Mouse (Mus musculus): ENCODE results near the gene Ppm1a.
"Not testable (repeated sequence)": the region's sequence is repeated elsewhere in the genome, so short reads cannot be mapped to it uniquely, and the experiment has no call there.

The Ppm1a gene

DNA sequence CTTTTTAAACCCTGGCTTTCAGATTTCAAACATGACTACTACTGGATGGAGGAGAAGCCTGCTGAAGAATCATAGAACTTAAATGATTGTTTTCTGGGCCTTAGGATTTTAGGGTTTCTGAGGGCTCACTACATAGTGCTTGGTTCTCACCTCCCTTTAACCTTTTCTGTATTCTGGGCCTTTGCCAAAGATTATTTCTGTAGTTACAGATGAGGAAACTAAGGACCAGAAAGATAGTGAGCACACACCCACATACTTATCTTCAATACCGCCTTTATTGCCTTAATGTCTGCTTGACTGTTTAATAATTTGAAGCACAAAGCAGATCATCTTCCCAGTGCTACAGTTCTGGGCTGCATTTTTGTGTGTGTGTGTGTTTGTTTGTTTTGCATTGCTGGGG lies 5.2 kb downstream of the Ppm1a start:
- no peak for DNase-seq

DNA sequence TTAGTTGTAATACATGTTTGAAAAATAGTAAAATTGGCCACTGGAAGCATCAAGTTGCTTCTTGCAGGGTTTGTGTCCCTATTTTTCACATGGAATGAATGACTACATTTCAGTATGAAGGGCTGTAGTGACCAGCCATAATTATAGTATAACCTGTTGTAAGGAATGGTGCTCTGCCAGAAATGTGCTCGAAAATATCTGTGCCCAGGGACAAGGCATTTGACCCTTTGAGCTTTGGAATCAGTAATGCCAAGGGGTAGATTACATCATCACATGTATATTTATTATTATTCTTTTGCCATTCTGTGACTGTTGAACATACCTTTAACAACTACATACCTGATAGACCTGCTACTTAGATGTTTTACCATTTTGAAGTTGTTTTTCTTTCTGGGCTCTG lies 5.9 kb downstream of the Ppm1a start:
- no peak for DNase-seq

DNA sequence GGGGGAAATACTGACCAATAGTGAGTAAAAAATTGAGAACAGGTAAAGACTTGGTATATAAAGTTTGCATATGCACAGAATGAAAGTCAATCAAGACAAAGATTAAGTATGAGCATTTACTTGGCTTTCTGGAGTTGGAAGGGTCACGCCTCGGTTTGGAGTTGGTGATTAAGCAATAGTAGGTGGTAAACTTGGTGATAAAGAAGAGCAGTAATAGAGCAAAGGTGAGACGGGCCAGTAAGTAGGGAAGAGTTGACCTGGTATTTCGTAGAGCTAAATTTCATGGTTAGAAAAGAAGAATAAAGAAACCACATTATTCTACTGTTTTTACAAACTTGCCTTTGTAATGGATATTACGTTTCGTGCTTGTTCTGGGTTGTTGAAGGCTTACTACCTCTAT lies 10.6 kb downstream of the Ppm1a start:
- no peak for DNase-seq

DNA sequence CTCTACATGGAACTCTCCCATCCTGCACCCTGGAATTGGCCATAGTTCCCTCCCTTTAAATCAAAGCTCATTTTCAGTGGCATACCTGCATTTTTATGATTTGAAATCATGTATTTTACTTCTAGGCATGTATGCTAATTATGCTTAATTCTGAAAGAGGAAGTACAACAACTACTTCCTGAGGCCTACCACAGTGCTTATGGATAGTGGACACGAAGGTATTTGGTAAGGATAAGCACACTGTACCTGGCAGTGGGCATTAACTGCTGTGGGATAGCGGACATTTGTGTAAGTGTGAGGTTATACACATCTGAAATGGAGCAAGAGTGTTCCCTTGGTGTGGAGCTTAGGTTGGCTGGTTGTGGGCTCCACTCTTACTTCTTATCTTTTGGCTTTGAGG lies 11.0 kb downstream of the Ppm1a start:
- DNase-seq, result peak; percentile 28

DNA sequence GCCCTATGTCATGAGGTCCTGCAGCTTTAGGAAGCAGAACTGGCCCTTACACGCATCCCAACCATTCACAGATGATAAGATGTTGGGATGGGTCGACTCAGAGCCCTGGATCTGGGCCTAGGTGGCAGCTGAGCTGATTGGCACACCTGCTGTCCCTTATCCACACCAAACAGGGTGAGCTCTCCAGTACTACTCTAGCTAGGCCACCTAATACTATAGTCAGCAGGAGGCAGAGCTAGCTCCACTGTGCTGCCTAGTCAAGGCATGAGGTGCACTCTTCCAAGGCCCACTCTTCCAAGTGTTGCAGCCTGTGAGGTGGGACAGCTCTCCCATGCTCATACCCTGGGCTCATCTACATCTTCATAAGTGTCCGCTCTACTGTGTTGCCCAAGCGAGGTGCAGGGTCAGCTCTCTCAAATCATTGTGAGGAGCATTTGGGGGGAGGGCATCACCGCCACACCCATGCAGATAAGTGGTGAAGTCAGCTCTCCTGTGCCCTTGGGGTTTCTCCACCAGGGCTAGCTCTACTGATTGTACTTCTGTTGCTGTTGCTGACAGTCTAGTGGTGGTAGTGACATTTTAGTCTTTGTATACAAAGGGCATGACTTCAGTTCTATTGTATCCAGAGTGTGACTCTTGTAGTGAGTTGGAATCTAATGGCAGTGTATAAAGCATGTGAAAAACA lies 12.4 kb downstream of the Ppm1a start:
- DNase-seq, result peak; percentile 86

DNA sequence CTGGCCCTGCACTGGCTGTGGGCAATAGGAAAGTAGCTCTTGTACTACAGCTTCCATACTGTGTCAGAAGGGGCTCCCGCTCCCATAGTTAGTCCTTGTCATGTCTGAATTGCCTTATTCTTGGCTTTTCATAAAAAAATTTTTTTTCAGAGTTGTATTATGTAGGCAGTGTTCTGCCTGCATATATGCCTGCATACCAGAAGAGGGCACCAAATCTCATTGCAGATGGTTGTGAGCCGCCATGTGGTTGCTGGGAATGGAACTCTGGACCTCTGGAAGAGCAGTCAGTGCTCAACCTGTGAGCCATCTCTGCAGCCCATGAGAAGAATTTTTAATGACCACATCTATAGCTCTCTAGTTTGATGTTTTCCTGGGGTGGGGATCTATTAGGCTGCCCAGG lies 13.9 kb downstream of the Ppm1a start:
- DNase-seq, result peak; percentile 45

DNA sequence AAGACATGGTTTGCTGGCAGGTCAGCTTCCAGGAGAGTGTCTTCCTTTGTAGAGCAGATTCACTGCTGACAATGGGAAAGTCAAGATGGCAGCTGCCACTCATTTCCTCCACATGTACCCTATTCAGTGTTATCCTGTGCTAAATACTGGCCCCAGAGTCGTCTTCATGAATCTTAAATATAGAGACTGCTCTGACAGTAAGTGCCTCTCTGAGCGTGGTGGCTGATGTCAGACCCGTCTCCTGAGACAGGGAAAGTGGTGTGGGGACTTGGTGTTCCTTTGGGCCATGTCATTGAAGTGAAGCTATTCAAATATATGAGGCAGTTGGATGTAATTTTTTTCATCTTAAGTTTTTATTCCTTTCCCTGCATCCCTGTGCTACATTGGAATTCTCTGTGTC lies 14.5 kb downstream of the Ppm1a start:
- DNase-seq, result peak; percentile 53

DNA sequence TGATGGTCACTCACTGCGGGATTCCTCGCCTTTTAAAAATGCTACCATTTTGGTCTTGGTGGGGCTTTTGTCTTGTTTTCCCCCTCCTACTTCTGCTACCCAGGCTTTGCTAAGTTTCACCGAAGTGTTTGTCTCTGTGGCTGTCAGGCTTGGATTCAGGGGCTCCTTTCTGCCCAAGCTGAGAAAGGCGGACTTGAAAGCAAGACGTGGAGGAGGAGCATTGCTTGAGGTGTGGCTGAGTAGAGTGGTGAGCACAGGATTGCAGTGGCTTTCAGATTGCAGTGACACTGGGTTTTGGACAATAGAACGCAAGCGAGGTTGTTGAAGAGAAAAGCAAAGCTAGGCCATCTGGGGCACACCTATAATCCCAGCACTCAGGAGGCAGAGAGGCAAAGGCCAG lies 16.7 kb downstream of the Ppm1a start:
- DNase-seq, result peak; percentile 45

DNA sequence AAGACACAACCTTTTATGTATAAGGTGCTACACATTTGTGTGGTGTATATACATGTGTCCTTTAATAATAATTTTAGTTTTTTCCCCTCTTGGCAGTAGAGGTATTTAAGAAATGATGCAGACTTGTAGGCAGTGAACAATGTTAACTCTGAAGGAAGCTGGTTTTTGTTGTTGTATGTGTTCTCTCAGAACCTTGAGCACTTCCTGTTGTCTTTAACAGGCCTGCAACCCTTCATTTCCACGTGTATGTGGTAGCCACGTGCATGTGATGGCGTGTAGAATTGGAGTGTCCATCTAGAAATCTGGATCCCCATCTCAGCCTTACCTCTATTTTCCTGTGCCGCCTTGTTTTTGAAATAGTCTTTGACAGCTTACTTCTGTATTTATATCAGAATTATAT lies 20.0 kb downstream of the Ppm1a start:
- DNase-seq, result no peak

DNA sequence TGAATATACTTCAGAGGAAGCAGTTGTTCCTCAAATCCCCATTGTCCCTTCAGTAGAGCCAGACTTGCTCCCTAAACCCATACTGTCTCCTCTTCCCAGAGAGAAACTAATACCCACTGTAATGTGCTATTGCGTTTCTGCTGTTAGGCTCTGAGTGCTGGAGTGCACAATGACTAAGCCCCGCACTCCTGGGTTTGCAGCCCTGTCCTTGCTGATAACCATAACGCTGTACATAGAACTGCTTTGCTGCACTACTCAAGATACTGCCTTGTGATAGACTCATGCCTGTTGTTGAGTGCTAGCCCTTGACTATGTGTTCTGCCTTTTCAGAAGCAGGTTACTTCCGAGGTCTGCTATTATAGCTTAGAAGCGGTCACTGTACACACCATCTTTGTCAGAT lies 22.9 kb downstream of the Ppm1a start:
- no peak for DNase-seq

DNA sequence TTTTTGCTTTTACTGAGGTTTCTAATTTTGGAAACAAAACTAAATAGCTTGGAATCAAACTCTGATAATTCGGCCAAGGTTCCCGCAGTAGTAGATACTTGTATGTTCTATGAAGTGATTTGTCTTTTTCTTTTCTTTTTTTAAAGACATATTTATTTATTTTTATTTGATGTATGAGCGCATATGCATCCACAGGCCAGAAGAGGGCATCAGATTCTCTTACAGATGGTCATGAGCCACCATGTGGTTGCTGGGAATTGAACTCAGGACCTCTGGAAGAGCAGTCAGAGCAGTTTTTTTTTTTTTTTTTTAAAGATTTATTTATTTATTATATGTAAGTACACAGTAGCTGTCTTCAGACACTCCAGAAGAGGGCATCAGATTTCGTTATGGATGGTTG lies 25.5 kb downstream of the Ppm1a start:
- not testable (repeated sequence) for DNase-seq

DNA sequence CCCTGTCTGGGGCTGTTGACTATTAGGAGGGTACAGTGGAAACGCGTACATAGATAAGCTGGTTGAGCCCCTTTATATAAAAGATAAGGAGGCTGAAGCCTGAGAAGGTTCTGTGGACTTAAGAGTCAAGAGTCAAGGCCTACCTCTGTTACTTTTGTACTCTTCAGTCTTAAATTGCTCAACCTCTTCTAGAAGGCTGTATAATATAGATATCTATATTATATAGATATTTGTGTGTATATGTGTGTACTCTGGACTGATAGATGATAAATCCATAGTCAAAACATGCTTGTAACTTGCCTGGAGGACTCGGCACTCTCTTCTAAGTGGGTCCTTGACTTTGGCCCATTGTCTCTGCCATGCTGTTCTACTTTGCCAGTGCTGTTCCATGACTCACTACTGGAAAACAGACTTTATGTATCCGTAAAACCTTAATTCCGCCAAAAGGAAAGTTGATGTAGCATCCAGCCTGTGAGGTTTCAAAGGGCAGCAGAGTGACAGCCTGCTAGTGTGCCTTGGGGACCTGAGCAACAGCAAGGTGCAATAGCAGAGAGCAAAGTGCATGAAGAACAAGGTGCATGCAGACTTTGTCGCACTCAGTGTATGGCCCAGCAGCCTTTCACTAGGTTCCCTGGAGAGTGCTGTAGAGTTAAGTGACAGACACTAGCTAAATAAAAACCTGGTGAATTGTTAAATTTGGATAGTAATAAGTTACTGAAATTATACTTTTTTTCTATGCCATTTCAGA lies 28.1 kb downstream of the Ppm1a start:
- DNase-seq, result no peak

DNA sequence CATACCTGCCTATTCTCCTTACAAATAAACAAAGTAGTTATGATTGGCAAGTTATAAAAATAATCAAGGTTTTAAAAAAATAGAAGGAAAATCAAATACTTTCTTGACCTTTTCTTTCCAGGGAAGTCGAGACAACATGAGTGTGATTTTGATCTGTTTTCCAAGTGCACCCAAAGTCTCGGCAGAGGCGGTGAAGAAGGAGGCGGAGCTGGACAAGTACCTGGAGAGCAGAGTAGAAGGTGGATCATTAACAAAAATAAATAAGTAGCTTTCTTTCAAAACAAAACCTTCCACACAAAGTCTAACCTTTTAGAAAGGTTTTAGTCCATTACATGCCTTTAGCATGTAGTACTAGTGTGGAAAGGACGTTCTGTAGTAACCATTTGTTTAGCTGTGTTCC lies 29.3 kb downstream of the Ppm1a start:
- DNase-seq, result no peak

DNA sequence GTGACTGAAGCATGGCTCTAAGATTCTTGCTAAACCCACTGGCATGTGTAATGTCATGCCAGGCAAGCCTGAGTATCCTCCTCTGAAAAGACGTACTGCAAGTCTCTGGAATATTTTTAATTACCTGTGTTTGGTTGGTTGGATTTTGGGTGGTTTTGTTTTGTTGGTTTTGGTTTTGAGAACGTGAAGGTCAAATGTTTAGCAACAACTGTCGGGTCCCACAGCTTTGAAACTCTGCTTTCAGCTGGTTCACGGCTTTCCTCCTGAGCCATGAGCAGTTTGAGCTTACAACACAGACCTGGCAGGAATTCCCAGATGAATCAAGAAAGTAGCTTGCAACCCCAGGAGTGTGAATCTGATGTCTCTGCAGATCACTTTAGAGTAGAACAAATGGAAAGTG lies 29.7 kb downstream of the Ppm1a start:
- DNase-seq, result no peak

DNA sequence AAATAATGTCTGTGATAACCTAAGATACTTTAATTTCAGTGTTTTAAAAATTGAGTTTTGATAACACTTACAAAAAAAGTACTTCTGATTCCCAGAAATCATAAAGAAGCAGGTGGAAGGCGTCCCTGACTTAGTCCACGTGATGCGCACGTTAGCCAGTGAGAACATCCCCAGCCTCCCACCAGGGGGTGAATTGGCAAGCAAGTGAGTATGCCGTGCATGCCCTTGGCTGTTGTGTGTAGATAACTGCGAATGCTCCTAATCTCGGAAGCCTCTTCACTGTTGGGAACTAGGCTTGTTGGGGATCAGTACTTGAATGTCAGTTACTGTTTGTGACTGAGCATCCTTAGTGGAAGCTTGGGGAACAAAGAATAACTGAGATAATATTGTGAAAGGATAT lies 33.3 kb downstream of the Ppm1a start:
- DNase-seq, result peak; percentile 90

DNA sequence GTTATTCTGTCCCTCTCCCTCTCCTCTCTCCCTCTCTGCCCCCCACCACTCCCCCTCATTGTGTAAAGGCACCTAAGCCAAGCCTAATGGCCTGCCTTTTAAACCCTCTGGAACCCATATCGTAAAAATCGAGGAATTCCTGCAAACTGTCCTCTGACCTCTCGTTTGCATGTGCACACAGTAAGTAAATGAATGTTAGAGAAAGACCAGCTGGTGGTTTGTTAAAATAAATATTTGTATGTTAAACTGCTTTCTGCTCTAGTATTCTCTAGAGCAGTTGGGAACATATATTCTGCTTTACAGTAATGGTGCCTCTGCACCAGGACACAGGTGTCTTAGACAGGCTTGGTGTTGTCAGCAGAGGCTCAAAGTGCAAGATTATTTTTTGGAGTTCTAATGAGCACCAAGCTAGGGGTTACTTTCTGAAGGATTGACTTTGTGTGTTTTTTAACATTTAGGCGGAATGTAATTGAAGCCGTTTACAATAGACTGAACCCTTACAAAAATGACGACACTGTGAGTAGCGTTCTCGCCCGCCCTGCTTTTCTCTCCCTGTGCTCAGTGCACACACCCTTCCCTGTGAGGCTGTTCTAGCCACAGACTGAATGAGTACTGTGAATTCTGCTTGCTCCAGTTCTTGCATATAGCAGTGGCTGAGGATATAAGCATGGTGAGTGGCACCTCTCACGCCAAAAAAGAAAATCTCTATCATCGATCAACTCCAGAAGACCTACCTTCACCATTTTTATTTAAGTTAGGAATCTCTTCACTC lies 35.3 kb downstream of the Ppm1a start:
- DNase-seq, result peak; percentile 37

DNA sequence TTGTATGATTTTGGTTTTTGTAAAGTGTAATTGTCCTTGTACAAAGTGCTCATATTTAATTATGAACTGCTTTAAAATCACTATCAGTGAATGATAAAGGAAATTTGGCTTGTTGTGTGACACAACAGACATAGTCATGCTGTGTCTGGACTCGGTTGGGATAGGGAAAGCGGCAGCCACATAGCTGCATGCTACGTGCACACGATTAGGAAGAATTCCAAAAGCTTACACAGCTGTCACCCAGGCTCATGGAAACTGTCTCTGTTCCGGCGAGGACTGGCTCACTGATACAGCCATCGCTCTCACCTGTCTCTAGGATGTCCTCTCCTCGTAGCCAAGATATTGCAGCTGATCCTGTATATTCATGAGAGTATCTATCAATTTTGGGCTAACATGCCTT lies 36.7 kb downstream of the Ppm1a start:
- no peak for DNase-seq

DNA sequence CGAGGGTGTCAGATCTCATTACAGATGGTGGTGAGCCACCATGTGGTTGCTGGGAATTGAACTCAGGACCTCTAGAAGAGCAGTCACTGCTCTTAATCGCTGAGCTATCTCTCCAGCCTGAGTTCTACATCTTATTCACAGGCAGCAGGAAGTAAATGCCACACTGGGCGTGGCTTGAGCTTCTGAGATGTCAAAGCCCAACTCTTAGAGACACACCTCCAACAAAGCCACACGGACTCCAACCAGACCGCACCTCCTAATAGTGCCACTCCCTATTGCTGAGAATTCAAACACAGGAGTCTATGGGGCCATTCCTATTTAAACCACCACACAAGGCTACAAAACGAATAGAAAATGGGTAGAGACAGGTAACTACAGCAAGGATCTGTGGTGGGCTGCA lies 52.5 kb downstream of the Ppm1a start:
- DNase-seq, result no peak

DNA sequence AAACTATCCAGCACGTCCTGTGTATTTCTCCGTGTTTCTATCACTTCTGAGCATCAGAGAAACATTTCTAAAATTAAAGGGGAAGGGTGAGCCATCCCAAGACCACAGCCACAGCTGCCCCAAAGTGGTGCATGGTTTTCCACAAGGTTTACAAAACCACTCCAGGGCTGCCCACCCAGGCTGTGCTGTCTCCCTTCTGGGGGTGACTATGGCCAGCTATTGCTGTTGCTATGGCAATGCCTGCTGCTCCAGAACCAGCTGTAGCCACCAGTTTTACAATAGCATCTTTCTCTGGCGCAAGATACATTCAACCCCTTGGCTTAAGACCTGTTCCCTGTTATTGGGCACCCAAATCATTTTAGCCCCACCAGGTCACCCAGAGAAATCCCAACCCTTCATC lies 54.3 kb downstream of the Ppm1a start:
- DNase-seq, result peak; percentile 70

DNA sequence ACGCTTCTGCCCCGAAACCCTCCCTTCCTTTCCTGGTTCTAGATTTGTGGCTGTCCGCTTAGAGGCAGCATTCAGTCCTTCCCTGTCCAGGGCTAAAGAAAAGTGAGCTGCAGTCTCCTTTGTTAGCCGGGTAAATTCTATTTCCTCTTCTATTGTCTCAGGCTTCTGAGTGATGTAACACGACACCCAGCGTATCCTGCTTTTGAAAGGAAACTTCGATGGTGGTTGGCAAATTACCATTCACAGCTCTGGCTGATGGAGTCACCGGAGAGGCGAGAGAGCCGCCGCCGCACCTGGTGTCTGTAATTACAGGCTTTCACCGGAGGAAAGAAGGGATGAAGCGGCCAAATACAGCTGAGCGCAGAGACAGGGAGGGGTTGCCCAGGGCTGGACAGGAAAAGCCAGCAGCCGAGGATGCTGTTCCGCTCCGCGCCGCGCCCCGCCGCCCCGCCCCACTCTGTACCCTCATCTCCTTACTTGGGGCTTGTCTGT lies 63.7 kb downstream of the Ppm1a start:
- DNase-seq, result peak; percentile 92

DNA sequence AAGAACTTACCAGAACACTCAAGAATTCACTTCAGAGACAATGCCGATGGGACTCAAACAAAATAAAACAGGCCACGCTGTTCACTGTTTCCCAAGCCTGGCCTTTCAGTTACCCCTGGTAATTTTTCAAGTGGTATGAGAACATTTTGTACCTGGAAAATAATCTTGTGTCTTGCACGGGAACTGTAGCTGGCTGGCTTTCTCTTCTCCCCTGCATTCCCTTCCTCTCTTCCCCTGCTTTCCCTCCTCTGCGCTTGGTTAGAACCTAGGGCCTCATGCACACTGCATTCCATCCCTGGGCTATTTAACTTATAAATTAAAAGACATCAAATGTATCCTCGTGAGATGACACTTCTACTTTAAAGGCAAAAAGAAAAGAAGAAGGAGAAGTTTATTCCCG lies 64.3 kb downstream of the Ppm1a start:
- DNase-seq, result no peak

DNA sequence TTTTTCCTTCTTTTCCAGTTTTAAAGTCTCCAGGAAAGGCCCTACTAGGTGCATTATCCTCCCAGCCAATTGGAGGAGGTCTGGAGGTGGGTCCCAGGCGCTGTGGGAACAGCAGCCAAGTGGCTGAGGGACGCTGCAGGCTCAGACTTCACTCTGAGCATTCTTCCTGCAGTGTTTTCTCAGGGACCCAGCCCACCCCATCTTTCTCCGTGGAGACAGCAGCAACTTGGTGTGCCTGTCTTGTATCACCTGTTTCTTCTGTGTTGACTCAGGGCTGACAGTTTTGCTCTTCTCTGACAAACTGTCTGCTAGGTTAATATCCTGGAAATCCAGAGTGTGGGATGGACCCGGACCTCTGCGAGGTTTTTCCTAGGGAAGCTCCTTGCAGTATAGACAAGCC lies 68.4 kb downstream of the Ppm1a start:
- peak; percentile 70 for DNase-seq

DNA sequence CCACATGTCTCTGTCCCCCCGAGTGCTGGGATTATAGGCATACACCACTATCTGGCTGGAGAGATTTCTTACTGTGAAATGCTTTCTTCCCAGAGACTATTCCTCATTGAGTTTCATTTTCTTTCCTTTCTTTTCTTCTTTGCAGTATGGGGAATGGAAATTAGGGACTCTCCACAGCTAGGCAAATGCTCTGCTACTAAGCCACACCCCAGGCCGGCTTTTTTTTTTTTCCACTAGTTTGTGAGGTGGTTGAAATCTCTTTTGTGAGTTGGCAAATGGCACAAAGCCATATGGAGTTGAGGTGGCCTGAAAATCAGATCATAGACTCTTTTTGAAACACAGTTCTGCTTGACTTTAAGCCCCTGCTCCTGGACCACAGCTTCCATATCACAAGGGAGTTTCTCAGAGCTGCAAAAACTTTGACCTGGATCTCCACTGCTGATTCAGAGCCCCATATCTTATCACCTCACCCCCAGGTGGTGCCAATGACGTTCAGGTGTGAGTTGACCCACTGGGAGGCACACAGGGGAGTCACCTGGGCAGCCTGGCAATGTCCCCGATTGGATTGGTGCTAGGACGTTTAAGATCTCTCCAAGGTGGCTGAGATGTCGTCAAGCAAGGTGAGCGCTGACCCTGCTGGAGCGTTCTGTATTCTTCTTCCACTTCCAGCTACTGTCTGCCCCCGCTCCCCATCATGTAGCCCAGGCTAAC lies 71.7 kb downstream of the Ppm1a start:
- DNase-seq, result peak; percentile 83

All from heart, adult 11 months (tissue).